Mouse (Mus musculus) lung, embryonic 15.5 days (tissue): ENCODE results near the gene Ces1d. TPM values are rescaled to one million over a fixed set of nuclear protein-coding genes. Genes with fewer than 3 reads are reported as not detected.

Experiments used
- ATAC-seq: fragments of 200-750 bp; cut with Nextera tagmentation; 2 replicates; pipeline ENCODE4 v1.8.0; 2017; ENCODE audit warnings: moderate number of reproducible peaks, borderline replicate concordance; ENCODE audit not compliant: low FRiP score, low TSS enrichment; ENCODE audit errors: extremely low read depth
- H3K27ac ChIP-seq: fragments of 300-500 bp; sonication (generic); 2 replicates; pipeline ENCODE4 v1.5.1; 2015; ENCODE audit warnings: moderate library complexity, mild to moderate bottlenecking, inconsistent platforms
- H3K27me3 ChIP-seq: fragments of 300-500 bp; sonication (generic); 2 replicates; pipeline ENCODE4 v1.6.1; 2015; ENCODE audit warnings: inconsistent platforms
- H3K36me3 ChIP-seq: fragments of 300-500 bp; sonication (generic); 2 replicates; pipeline ENCODE4 v1.6.1; 2015; ENCODE audit warnings: inconsistent platforms
- H3K4me1 ChIP-seq: fragments of 300-500 bp; sonication (generic); 2 replicates; pipeline ENCODE4 v1.6.1; 2015; ENCODE audit warnings: inconsistent platforms
- H3K4me2 ChIP-seq: fragments of 300-500 bp; sonication (generic); 2 replicates; pipeline ENCODE4 v1.6.1; 2015; ENCODE audit warnings: inconsistent platforms, mild to moderate bottlenecking, moderate library complexity
- H3K4me3 ChIP-seq: fragments of 300-500 bp; sonication (generic); 2 replicates; pipeline ENCODE4 v1.5.1; 2015; ENCODE audit warnings: mild to moderate bottlenecking, inconsistent platforms
- H3K9ac ChIP-seq: fragments of 300-500 bp; sonication (generic); 2 replicates; pipeline ENCODE4 v1.6.1; 2015; ENCODE audit warnings: inconsistent platforms
- H3K9me3 ChIP-seq: fragments of 300-500 bp; sonication (generic); 2 replicates; pipeline ENCODE4 v1.6.1; 2016; ENCODE audit warnings: inconsistent platforms
- whole genome bisulfite sequencing: fragments of 180-500 bp; shearing (Covaris S2); methylation state at CpG from one replicate; pipeline ENCODE4 v1.1.7; 2015; 5-methylcytosine and 5-hydroxymethylcytosine counted together
- polyA plus RNA-seq: library from polyadenylated mRNA; unstranded; fragments of >200 nt; fragmentation: Nextera tagmentation; extraction: Ambion mirVana; gene quantifications from 2 replicates; pipeline ENCODE4 v1.2.1, GENCODE M21; 2015

Gene Ces1d
- polyA plus RNA-seq, 1 experiment from 2014 or later: 59.8 TPM

- H3K36me3 ChIP-seq: no peaks in the 10 kb centered on the region
- no peak within 1 kb of the TSS for H3K4me3 ChIP-seq
- H3K27ac ChIP-seq: no peak within 1 kb of the TSS
- no peak within 1 kb of the TSS for H3K4me2 ChIP-seq
- 70% methylated on average over 3 of the region's 3 CpGs for WGBS
- no peak for ATAC-seq
- H3K4me1 ChIP-seq: no peaks in the 10 kb centered on the region
- H3K9ac ChIP-seq: no peak within 1 kb of the TSS
- no peaks in the 10 kb centered on the region for H3K27me3 ChIP-seq
- no peaks in the 10 kb centered on the region for H3K9me3 ChIP-seq
Observed at GRCm38 (mm10) chr8:93131233-93131980, 66.2 kb downstream of the Ces1d start, which contains the start of gene Ces1c. Ces1c (minus strand) TSS chr8:93131283.

GRCm38 (mm10) chr8:93126476-93126875 is 71.2 kb downstream of the Ces1d start:
- no peak for ATAC-seq
- no peaks in the 10 kb centered on the region for H3K4me1 ChIP-seq
- no peaks in the 10 kb centered on the region for H3K36me3 ChIP-seq
- H3K27ac ChIP-seq: no peak overlapping the region
- no peaks in the 10 kb centered on the region for H3K27me3 ChIP-seq
- H3K4me2 ChIP-seq: no peak overlapping the region
- no peak overlapping the region for H3K9ac ChIP-seq
- H3K4me3 ChIP-seq: no peak overlapping the region
- WGBS: 63% methylated on average over 2 of the region's 2 CpGs
- no peaks in the 10 kb centered on the region for H3K9me3 ChIP-seq

- Histone ChIP-seq H3K36me3 (no peaks in the 10 kb centered on the region), H3K27me3 (no peaks in the 10 kb centered on the region), H3K4me1 (no peaks in the 10 kb centered on the region), H3K4me3 (no peak overlapping the region), H3K4me2 (no peak overlapping the region), H3K27ac (no peak overlapping the region), H3K9ac (no peak overlapping the region), H3K9me3 (no peaks in the 10 kb centered on the region)
- ATAC-seq: no peak
- WGBS: 92% methylated on average over 1 of the region's 1 CpGs
Observed at GRCm38 (mm10) chr8:93122005-93122404, 75.6 kb downstream of the Ces1d start.

Other genes starting within 250 kb of the Ces1d start
- gene Slc6a2, start 237.8 kb downstream of the Ces1d start, polyA plus RNA-seq: 0.25 and 0.72 TPM in 2 replicates
- not detected in 2 replicates for gene Ces1a, start 149.6 kb downstream of the Ces1d start, polyA plus RNA-seq
- gene Ces1b, start 117.8 kb downstream of the Ces1d start, polyA plus RNA-seq: 0.24 TPM in 1 of 2 replicates, not detected in the other
- 0.09 and 0.20 TPM in 2 replicates for gene Ces1c, start 66.6 kb downstream of the Ces1d start, polyA plus RNA-seq
- 0.38 TPM in 1 of 2 replicates, not detected in the other for gene Ces1e, start 31.8 kb upstream of the Ces1d start, polyA plus RNA-seq
- 2.8 and 3.2 TPM in 2 replicates for gene Ces1f, start 81.9 kb upstream of the Ces1d start, polyA plus RNA-seq
- gene Ces1g, start 139.5 kb upstream of the Ces1d start, polyA plus RNA-seq: 0.25 and 0.34 TPM in 2 replicates
- not detected in 2 replicates for gene Ces1h, start 181.9 kb upstream of the Ces1d start, polyA plus RNA-seq